Mouse (Mus musculus): Measurements from ENCODE around the gene Bin2.

The Bin2 gene

GRCm38 (mm10) chr15:100614996-100615824 lies 54.1 kb downstream of the Bin2 start, which contains the start of gene Dazap2:
TSS of gene Dazap2 (plus strand) at chr15:100615349.
- peak; percentile 98 to 100 for DNase-seq

GRCm38 (mm10) chr15:100614218-100614995 lies 54.9 kb downstream of the Bin2 start:
- no peak for DNase-seq

GRCm38 (mm10) chr15:100613584-100613983 lies 55.8 kb downstream of the Bin2 start:
- peak; percentile 72 to 84 for DNase-seq

DNA sequence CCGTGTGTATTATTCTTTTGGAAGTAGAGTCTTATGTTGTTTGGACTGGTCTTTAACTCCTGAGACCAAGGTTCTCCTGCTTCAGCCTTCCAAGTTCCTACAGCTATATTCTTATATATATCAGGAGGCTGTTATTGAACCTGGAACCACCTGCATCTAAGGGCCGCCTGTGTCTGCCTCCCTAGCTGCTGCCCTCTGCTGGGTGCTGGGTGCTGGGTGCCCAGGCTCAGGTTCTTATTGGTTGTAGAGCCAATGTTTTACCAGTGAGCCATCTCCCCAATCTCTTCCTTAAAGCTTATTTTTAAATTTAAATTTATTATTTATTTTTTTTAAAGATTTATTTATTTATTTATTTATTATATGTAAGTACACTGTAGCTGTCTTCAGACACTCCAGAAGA lies 56.9 kb downstream of the Bin2 start:
- DNase-seq = peak in 1 of 2 experiments; percentile 77

GRCm38 (mm10) chr15:100611951-100612350 lies 57.4 kb downstream of the Bin2 start:
- DNase-seq = no peak

DNA sequence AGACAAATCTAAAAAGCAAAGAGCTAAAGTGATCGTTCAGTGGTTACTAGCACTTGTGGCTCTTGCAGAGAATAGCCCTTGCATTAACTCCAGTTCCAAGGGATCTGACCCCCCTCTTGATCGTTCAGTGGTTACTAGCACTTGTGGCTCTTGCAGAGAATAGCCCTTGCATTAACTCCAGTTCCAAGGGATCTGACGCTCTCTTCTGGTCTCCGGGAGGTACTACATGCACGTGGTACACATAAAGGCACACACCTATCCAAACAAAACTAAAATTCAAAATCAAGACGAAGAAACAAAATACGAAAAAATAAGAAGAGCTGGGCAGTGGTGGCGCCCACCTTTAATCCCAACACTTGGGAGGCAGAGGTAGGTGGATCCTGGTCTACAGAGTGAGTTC lies 62.7 kb downstream of the Bin2 start:
- peak in 1 of 2 experiments; percentile 68 for DNase-seq

- peak in 1 of 2 experiments; percentile 50 for DNase-seq
Measured at GRCm38 (mm10) chr15:100601669-100602068, 67.7 kb downstream of the Bin2 start.

GRCm38 (mm10) chr15:100600696-100601272 lies 68.6 kb downstream of the Bin2 start:
- DNase-seq = peak in 1 of 2 experiments; percentile 51

- peak; percentile 85 to 89 for DNase-seq
Measured at GRCm38 (mm10) chr15:100600047-100600695, 69.2 kb downstream of the Bin2 start.

- peak; percentile 74 to 86 for DNase-seq
Measured at GRCm38 (mm10) chr15:100599276-100600046, 69.9 kb downstream of the Bin2 start, which contains the start of gene Pou6f1. TSS of gene Pou6f1 (minus strand) at chr15:100599984.

DNA sequence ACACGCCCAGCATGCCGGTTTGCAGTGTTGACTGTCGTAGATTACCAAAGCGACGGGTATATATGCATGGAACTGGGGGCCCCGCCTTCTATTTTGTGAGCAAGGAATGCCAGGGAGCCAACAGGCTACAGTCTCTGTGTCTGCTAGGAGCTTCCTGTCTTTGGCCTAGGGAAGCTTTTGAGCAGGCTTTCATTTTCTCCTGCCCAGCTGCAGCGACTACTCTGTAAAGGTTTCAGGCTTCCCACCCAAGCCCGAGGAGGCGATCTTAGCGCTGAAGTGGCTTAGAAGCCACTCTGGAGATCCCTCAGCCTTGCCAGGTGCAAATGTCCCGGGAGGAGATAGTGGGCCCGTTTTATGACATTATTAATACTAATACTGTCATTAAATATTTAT lies 70.5 kb downstream of the Bin2 start:
- DNase-seq = peak; percentile 63 to 74

GRCm38 (mm10) chr15:100598287-100598882 lies 71.0 kb downstream of the Bin2 start:
- DNase-seq = peak in 1 of 2 experiments; percentile 53

DNA sequence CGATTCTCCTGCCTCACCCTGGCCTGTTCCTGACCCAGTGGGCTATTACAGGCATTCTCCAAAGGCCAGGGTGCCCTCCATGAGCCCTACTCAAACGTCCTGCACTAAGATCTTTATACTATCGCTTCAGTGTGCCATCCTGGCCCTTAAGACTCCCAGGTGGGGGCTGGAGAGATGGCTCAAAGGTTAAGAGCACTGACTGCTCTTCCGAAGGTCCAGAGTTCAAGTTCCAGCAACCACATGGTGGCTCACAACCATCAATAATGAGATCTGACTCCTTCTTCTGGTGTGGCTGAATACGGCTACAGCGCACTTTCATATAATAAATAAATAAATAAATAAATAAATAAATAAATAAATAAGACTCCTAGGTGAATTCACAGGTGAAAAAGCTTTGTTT lies 76.5 kb downstream of the Bin2 start:
- DNase-seq = peak in 1 of 2 experiments; percentile 54
